Mouse (Mus musculus): ENCODE results near the gene Fam81b. TPM values are rescaled to one million over a fixed set of nuclear protein-coding genes. Genes with fewer than 3 reads are reported as not detected.

Fam81b gene
- polyA plus RNA-seq, 1 experiment, result not detected

GRCm38 (mm10) chr13:76284597-76284996 is 20.3 kb downstream of the Fam81b start:
- H3K79me2 ChIP-seq (ENCODE audit: control insufficient read depth, insufficient read depth), result no peaks in the 10 kb centered on the region
- H3K27me3 ChIP-seq (ENCODE audit: control insufficient read depth, insufficient read depth, insufficient read length), result no peaks in the 10 kb centered on the region
- no peaks in the 10 kb centered on the region for H3K36me3 ChIP-seq (ENCODE audit: control insufficient read depth, insufficient read depth)
- H3K79me3 ChIP-seq (ENCODE audit: low read depth), result no peaks in the 10 kb centered on the region
- H3ac ChIP-seq (ENCODE audit: control insufficient read depth, insufficient read length, low read depth), result no peak overlapping the region
- TF ChIP-seq FOSL1 (IDR thresholded peaks at IDR 0.05; ENCODE audit: insufficient read depth, low read length, poor library complexity, severe bottlenecking) (no peak), CEBPB (IDR thresholded peaks at IDR 0.05; ENCODE audit: low read depth) (no peak), MYOG (IDR thresholded peaks at IDR 0.05; ENCODE audit: control insufficient read depth, extremely low read depth, insufficient read length) (no peak), MYOD1 (IDR thresholded peaks at IDR 0.05; ENCODE audit: control insufficient read depth, insufficient read length, low read depth) (no peak), MAX (IDR thresholded peaks at IDR 0.05) (no peak), USF1 (IDR thresholded peaks at IDR 0.05; ENCODE audit: low read depth) (no peak), CTCF (IDR thresholded peaks at IDR 0.05; ENCODE audit: control insufficient read depth, insufficient read depth, insufficient read length) (no peak)
- H3K4me3 ChIP-seq (ENCODE audit: insufficient read depth, poor library complexity, severe bottlenecking), result no peak overlapping the region

GRCm38 (mm10) chr13:76264361-76265026 is 40.4 kb downstream of the Fam81b start:
- no peak overlapping the region for H3ac ChIP-seq (ENCODE audit: control insufficient read depth, insufficient read length, low read depth)
- H3K4me3 ChIP-seq (ENCODE audit: insufficient read depth, poor library complexity, severe bottlenecking), result no peak overlapping the region
- H3K79me2 ChIP-seq (ENCODE audit: control insufficient read depth, insufficient read depth), result no peaks in the 10 kb centered on the region
- no peaks in the 10 kb centered on the region for H3K36me3 ChIP-seq (ENCODE audit: control insufficient read depth, insufficient read depth)
- no peaks in the 10 kb centered on the region for H3K27me3 ChIP-seq (ENCODE audit: control insufficient read depth, insufficient read depth, insufficient read length)
- no peaks in the 10 kb centered on the region for H3K79me3 ChIP-seq (ENCODE audit: low read depth)
- TF ChIP-seq MYOG (IDR thresholded peaks at IDR 0.05; ENCODE audit: control insufficient read depth, extremely low read depth, insufficient read length), result no peak
- no peak for TF ChIP-seq FOSL1 (IDR thresholded peaks at IDR 0.05; ENCODE audit: insufficient read depth, low read length, poor library complexity, severe bottlenecking)
- TF ChIP-seq CEBPB (IDR thresholded peaks at IDR 0.05; ENCODE audit: low read depth), result no peak
- TF ChIP-seq MAX (IDR thresholded peaks at IDR 0.05), result no peak
- TF ChIP-seq USF1 (IDR thresholded peaks at IDR 0.05; ENCODE audit: low read depth), result no peak
- TF ChIP-seq MYOD1 (IDR thresholded peaks at IDR 0.05; ENCODE audit: control insufficient read depth, insufficient read length, low read depth), result no peak
- no peak for TF ChIP-seq CTCF (IDR thresholded peaks at IDR 0.05; ENCODE audit: control insufficient read depth, insufficient read depth, insufficient read length)

- H3K79me3 ChIP-seq (ENCODE audit: low read depth), result no peaks in the 10 kb centered on the region
- H3K36me3 ChIP-seq (ENCODE audit: control insufficient read depth, insufficient read depth), result no peaks in the 10 kb centered on the region
- no peaks in the 10 kb centered on the region for H3K79me2 ChIP-seq (ENCODE audit: control insufficient read depth, insufficient read depth)
- TF ChIP-seq CEBPB (IDR thresholded peaks at IDR 0.05; ENCODE audit: low read depth) (no peak), USF1 (IDR thresholded peaks at IDR 0.05; ENCODE audit: low read depth) (no peak), CTCF (IDR thresholded peaks at IDR 0.05; ENCODE audit: control insufficient read depth, insufficient read depth, insufficient read length) (no peak), MYOD1 (IDR thresholded peaks at IDR 0.05; ENCODE audit: control insufficient read depth, insufficient read length, low read depth) (no peak), MYOG (IDR thresholded peaks at IDR 0.05; ENCODE audit: control insufficient read depth, extremely low read depth, insufficient read length) (no peak), MAX (IDR thresholded peaks at IDR 0.05) (no peak), FOSL1 (IDR thresholded peaks at IDR 0.05; ENCODE audit: insufficient read depth, low read length, poor library complexity, severe bottlenecking) (no peak)
- H3ac ChIP-seq (ENCODE audit: control insufficient read depth, insufficient read length, low read depth), result no peak overlapping the region
- H3K27me3 ChIP-seq (ENCODE audit: control insufficient read depth, insufficient read depth, insufficient read length), result no peaks in the 10 kb centered on the region
- H3K4me3 ChIP-seq (ENCODE audit: insufficient read depth, poor library complexity, severe bottlenecking), result no peak overlapping the region
These were observed 46.1 kb downstream of the Fam81b start for GRCm38 (mm10) chr13:76258766-76259165.

- Histone ChIP-seq H3K36me3 (ENCODE audit: control insufficient read depth, insufficient read depth) (no peaks in the 10 kb centered on the region), H3K4me3 (ENCODE audit: insufficient read depth, poor library complexity, severe bottlenecking) (no peak overlapping the region), H3K79me2 (ENCODE audit: control insufficient read depth, insufficient read depth) (no peaks in the 10 kb centered on the region), H3K79me3 (ENCODE audit: low read depth) (no peaks in the 10 kb centered on the region), H3K27me3 (ENCODE audit: control insufficient read depth, insufficient read depth, insufficient read length) (no peaks in the 10 kb centered on the region), H3ac (ENCODE audit: control insufficient read depth, insufficient read length, low read depth) (no peak overlapping the region)
- TF ChIP-seq FOSL1 (IDR thresholded peaks at IDR 0.05; ENCODE audit: insufficient read depth, low read length, poor library complexity, severe bottlenecking) (no peak), MYOD1 (IDR thresholded peaks at IDR 0.05; ENCODE audit: control insufficient read depth, insufficient read length, low read depth) (no peak), MAX (IDR thresholded peaks at IDR 0.05) (no peak), MYOG (IDR thresholded peaks at IDR 0.05; ENCODE audit: control insufficient read depth, extremely low read depth, insufficient read length) (no peak), CEBPB (IDR thresholded peaks at IDR 0.05; ENCODE audit: low read depth) (no peak), USF1 (IDR thresholded peaks at IDR 0.05; ENCODE audit: low read depth) (no peak), CTCF (IDR thresholded peaks at IDR 0.05; ENCODE audit: control insufficient read depth, insufficient read depth, insufficient read length) (no peak)
These were observed 48.5 kb downstream of the Fam81b start for GRCm38 (mm10) chr13:76256350-76256749.

GRCm38 (mm10) chr13:76250092-76250491 is 54.8 kb downstream of the Fam81b start:
- H3K79me2 ChIP-seq (ENCODE audit: control insufficient read depth, insufficient read depth), result no peaks in the 10 kb centered on the region
- H3K79me3 ChIP-seq (ENCODE audit: low read depth), result no peaks in the 10 kb centered on the region
- no peaks in the 10 kb centered on the region for H3K27me3 ChIP-seq (ENCODE audit: control insufficient read depth, insufficient read depth, insufficient read length)
- no peak overlapping the region for H3K4me3 ChIP-seq (ENCODE audit: insufficient read depth, poor library complexity, severe bottlenecking)
- no peak overlapping the region for H3ac ChIP-seq (ENCODE audit: control insufficient read depth, insufficient read length, low read depth)
- H3K36me3 ChIP-seq (ENCODE audit: control insufficient read depth, insufficient read depth), result no peaks in the 10 kb centered on the region
- TF ChIP-seq MYOG (IDR thresholded peaks at IDR 0.05; ENCODE audit: control insufficient read depth, extremely low read depth, insufficient read length), result no peak
- TF ChIP-seq MAX (IDR thresholded peaks at IDR 0.05), result no peak
- no peak for TF ChIP-seq FOSL1 (IDR thresholded peaks at IDR 0.05; ENCODE audit: insufficient read depth, low read length, poor library complexity, severe bottlenecking)
- no peak for TF ChIP-seq CTCF (IDR thresholded peaks at IDR 0.05; ENCODE audit: control insufficient read depth, insufficient read depth, insufficient read length)
- no peak for TF ChIP-seq CEBPB (IDR thresholded peaks at IDR 0.05; ENCODE audit: low read depth)
- TF ChIP-seq MYOD1 (IDR thresholded peaks at IDR 0.05; ENCODE audit: control insufficient read depth, insufficient read length, low read depth), result no peak
- TF ChIP-seq USF1 (IDR thresholded peaks at IDR 0.05; ENCODE audit: low read depth), result no peak
